Mouse (Mus musculus) intestine, embryonic 16.5 days (tissue): Measurements from ENCODE around the gene A630023A22Rik. TPM values are rescaled to one million over a fixed set of nuclear protein-coding genes. Genes with fewer than 3 reads are reported as not detected.
A peak's percentile ranks its signal among the peaks of the same experiment; 100 is the strongest.

Source experiments
- ATAC-seq: fragments of 200-750 bp; cut with Nextera tagmentation; 2 replicates; pipeline ENCODE4 v1.8.0; 2017; ENCODE audit warnings: moderate TSS enrichment, moderate library complexity
- H3K27ac ChIP-seq: fragments of 300-500 bp; sonication (generic); 2 replicates; pipeline ENCODE4 v1.5.1; 2014; ENCODE audit warnings: mild to moderate bottlenecking, low read length
- H3K27me3 ChIP-seq: fragments of 300-500 bp; sonication (generic); replicated peaks from 2 replicates; pipeline ENCODE4 v1.6.1; 2014; ENCODE audit warnings: low read length, control low read depth, mixed read lengths; ENCODE audit not compliant: control insufficient read depth, insufficient read depth
- H3K36me3 ChIP-seq: fragments of 300-500 bp; sonication (generic); 2 replicates; pipeline ENCODE4 v1.6.1; 2014; ENCODE audit warnings: low read length, control low read depth; ENCODE audit not compliant: control insufficient read depth, insufficient read depth
- H3K4me1 ChIP-seq: fragments of 300-500 bp; sonication (generic); 2 replicates; pipeline ENCODE4 v1.6.1; 2014; ENCODE audit warnings: low read length, control low read depth, mixed read lengths; ENCODE audit not compliant: control insufficient read depth, insufficient read depth
- H3K4me2 ChIP-seq: fragments of 300-500 bp; sonication (generic); 2 replicates; pipeline ENCODE4 v1.6.1; 2014; ENCODE audit warnings: low read depth, low read length, control low read depth
- H3K4me3 ChIP-seq: fragments of 300-500 bp; sonication (generic); 2 replicates; pipeline ENCODE4 v1.5.1; 2014; ENCODE audit warnings: mild to moderate bottlenecking, low read length
- H3K9ac ChIP-seq: fragments of 300-500 bp; sonication (generic); 2 replicates; pipeline ENCODE4 v1.6.1; 2014; ENCODE audit warnings: low read depth, low read length
- H3K9me3 ChIP-seq: fragments of 300-500 bp; sonication (generic); 2 replicates; pipeline ENCODE4 v1.6.1; 2016; ENCODE audit warnings: low read length, control low read depth; ENCODE audit not compliant: control insufficient read depth
- WGBS: fragments of 180-500 bp; shearing (Covaris S2); extraction: QIAGEN DNeasy Blood & Tissue Kit; methylation state at CpG from one replicate; pipeline ENCODE4 v1.1.7; 2014; 5-methylcytosine and 5-hydroxymethylcytosine counted together
- polyA plus RNA-seq: library from polyadenylated mRNA; unstranded; fragments of >200 nt; fragmentation: Nextera tagmentation; extraction: Ambion mirVana; gene quantifications from 2 replicates; pipeline ENCODE4 v1.2.1, GENCODE M21; 2015

A630023A22Rik gene
- polyA plus RNA-seq, 1 experiment from 2014 or later = 0.98 TPM

- no peaks in the 10 kb centered on the region for H3K27me3 ChIP-seq
- H3K9me3 ChIP-seq = no peaks in the 10 kb centered on the region
- no peak overlapping the region for H3K4me3 ChIP-seq
- no peaks in the 10 kb centered on the region for H3K4me1 ChIP-seq
- WGBS = 81% methylated on average over 5 of the region's 5 CpGs
- H3K27ac ChIP-seq = no peak overlapping the region
- ATAC-seq = peak; percentile 81
- no peak overlapping the region for H3K4me2 ChIP-seq
- no peaks in the 10 kb centered on the region for H3K36me3 ChIP-seq
- H3K9ac ChIP-seq = no peak overlapping the region
These were observed 11.1 kb downstream of the A630023A22Rik start for GRCm38 (mm10) chr14:34091475-34091874.

DNA sequence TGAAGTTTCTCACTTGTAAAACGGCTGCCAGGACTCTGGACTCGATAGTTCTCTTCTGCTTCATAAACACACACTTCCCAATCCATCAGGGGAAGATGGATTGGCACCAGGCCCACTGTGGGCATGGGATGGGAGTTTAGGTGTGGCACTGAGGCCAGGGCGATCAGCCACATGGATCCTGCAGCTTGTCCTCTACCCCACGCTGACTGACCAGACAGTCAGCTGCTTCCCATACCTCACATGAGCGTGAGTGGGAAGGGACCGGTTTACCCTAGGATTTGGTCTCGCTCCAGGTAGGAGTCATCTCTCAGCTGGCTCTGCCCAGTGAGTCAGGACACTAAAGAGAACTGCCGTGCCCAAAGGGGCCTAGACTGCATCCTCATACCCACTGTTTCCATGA lies 12.8 kb downstream of the A630023A22Rik start:
- Histone ChIP-seq H3K9me3 (no peaks in the 10 kb centered on the region), H3K4me2 (no peak overlapping the region), H3K4me1 (peaks cover 2% of the 10 kb centered on the region; the same call in 1 of the 2 replicates), H3K4me3 (no peak overlapping the region), H3K27ac (no peak overlapping the region), H3K9ac (no peak overlapping the region), H3K27me3 (no peaks in the 10 kb centered on the region), H3K36me3 (no peaks in the 10 kb centered on the region)
- WGBS = 79% methylated on average over 8 of the region's 8 CpGs
- ATAC-seq = no peak

DNA sequence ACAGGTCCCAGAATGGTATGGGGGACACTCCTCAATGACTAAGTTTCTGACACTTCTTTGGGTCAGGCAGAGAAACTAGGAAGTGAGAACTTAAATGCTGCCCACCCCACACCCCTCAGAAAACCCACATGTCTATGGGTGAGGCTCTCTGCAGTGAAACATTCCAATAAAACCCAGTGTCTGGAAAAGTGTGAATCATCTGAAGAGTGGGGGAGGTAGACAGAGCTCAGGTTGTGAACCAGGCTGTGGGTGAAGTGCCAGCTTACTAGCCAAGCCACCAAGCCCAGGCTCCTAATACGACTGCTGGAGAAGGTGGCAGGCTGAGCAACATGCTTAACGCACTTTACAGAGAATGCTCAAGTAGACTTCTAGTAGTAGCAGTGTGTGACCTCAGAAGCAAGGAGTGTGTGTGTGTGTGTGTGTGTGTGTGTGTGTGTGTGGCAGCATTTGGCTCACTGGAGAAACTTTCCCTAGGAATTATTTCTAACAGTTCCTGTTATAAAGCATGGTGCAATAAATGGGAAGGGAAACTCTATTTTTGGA lies 14.6 kb downstream of the A630023A22Rik start:
- H3K9me3 ChIP-seq = no peaks in the 10 kb centered on the region
- H3K36me3 ChIP-seq = no peaks in the 10 kb centered on the region
- H3K27me3 ChIP-seq = no peaks in the 10 kb centered on the region
- H3K9ac ChIP-seq = no peak overlapping the region
- WGBS = 65% methylated on average over 2 of the region's 2 CpGs
- no peak for ATAC-seq
- no peak overlapping the region for H3K4me2 ChIP-seq
- no peak overlapping the region for H3K4me3 ChIP-seq
- H3K27ac ChIP-seq = no peak overlapping the region
- H3K4me1 ChIP-seq = peaks cover 2% of the 10 kb centered on the region; the same call in 1 of the 2 replicates

DNA sequence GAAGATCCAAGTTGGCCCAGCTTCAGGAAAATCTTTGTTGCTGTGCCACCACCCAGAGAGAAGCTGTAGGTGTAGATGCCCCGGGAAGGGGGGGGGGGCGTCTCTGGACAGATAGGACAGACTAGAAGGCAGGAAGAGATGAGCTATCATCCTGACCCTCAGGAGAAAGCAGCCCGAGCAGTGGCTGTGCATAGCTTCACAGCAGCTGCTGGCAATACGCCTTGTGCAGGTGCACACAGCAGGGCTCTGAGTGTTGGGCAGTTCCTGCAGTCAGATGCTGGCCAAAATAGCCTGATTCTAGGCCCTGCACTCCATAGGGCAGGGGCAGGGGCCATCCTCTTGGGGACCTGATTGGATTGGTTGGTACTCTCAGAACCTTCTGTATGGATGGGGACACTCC lies 15.7 kb downstream of the A630023A22Rik start:
- H3K4me2 ChIP-seq = no peak overlapping the region
- H3K27ac ChIP-seq = no peak overlapping the region
- no peak for ATAC-seq
- H3K4me3 ChIP-seq = no peak overlapping the region
- no peaks in the 10 kb centered on the region for H3K27me3 ChIP-seq
- peaks cover 2% of the 10 kb centered on the region; the same call in 1 of the 2 replicates for H3K4me1 ChIP-seq
- H3K9me3 ChIP-seq = no peaks in the 10 kb centered on the region
- no peak overlapping the region for H3K9ac ChIP-seq
- no peaks in the 10 kb centered on the region for H3K36me3 ChIP-seq
- WGBS = 73% methylated on average over 4 of the region's 4 CpGs

DNA sequence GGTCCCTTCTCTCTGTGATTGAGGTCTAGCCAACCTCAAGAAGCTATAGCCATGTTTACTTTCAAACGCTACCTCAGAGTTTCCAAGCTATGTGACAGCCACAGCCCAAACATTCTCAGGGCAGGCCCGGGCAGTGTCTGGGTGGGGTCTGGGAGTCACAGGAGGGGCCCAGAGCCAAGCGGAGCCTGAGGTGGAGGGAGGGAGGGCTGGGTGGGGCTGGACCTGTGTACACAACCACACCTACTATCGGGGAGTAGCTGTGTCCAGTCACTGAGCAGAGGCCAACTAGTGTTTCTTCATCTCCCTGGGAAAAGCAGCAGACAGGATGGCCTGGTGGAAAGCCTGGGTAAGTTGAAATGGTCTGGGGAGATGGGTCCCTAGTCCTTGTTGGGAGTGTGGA lies 16.8 kb downstream of the A630023A22Rik start, which contains the start of gene Anxa8:
Gene Anxa8, plus strand, starts transcription at position 251 of the 400 bp plus-strand sequence.
- peak; percentile 84 for ATAC-seq

DNA sequence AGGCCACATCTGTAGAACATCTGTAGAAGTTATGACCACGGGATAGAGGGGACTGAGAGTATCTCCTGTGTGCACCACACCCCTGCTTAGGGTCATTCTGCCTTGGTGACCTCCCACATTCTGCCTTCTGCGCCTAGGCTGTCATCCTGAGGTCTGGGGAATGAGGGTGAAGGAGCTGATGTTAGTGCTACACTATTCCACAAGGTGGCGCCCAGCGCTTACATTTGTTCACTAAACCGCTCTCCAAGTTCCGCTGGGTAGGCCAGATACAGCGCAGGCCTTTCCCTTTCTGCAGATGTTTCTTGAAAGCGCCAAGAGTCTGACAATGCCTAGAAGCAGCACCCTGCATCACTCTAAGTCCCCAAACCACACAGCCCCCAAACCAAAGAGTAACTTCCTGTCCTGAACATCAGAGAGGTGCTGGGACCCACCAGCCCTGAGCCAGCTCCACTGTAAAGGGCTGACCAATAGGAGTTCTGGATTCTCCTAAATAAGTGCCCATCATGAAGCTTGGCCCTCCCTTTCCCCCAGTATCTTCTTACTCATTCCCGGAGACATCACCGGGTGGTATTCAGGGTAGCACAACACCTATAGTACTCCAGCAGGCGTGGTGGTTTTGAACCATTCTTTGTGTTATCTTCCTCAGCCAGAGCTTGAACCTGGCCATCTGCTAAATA lies 22.1 kb downstream of the A630023A22Rik start:
- peak; percentile 64 for ATAC-seq
- Histone ChIP-seq H3K4me1 (no peaks in the 10 kb centered on the region; the same call in 1 of the 2 replicates), H3K9me3 (no peaks in the 10 kb centered on the region), H3K4me3 (no peak overlapping the region), H3K36me3 (no peaks in the 10 kb centered on the region), H3K27ac (no peak overlapping the region), H3K4me2 (no peak overlapping the region), H3K27me3 (no peaks in the 10 kb centered on the region), H3K9ac (no peak overlapping the region)
- WGBS = 16% methylated on average over 11 of the region's 11 CpGs

More for the DNA sequence above, 16.8 kb downstream of the A630023A22Rik start, which contains the start of gene Anxa8:
- Histone ChIP-seq H3K4me2 (no peak within 1 kb of the TSS), H3K4me1 (peaks cover 2% of the 10 kb centered on the region; the same call in 1 of the 2 replicates), H3K9me3 (no peaks in the 10 kb centered on the region), H3K4me3 (no peak within 1 kb of the TSS), H3K27me3 (no peaks in the 10 kb centered on the region), H3K27ac (no peak within 1 kb of the TSS), H3K36me3 (no peaks in the 10 kb centered on the region), H3K9ac (no peak within 1 kb of the TSS)
- WGBS = 32% methylated on average over 4 of the region's 4 CpGs

- H3K4me3 ChIP-seq = no peak overlapping the region
- no peaks in the 10 kb centered on the region for H3K27me3 ChIP-seq
- 67% methylated on average over 4 of the region's 4 CpGs for WGBS
- no peak for ATAC-seq
- H3K9me3 ChIP-seq = no peaks in the 10 kb centered on the region
- H3K27ac ChIP-seq = no peak overlapping the region
- no peaks in the 10 kb centered on the region for H3K36me3 ChIP-seq
- H3K9ac ChIP-seq = no peak overlapping the region
- H3K4me2 ChIP-seq = no peak overlapping the region
- H3K4me1 ChIP-seq = peaks cover 5% of the 10 kb centered on the region; the same call in 1 of the 2 replicates
These were observed 24.3 kb downstream of the A630023A22Rik start for GRCm38 (mm10) chr14:34078293-34078692.

DNA sequence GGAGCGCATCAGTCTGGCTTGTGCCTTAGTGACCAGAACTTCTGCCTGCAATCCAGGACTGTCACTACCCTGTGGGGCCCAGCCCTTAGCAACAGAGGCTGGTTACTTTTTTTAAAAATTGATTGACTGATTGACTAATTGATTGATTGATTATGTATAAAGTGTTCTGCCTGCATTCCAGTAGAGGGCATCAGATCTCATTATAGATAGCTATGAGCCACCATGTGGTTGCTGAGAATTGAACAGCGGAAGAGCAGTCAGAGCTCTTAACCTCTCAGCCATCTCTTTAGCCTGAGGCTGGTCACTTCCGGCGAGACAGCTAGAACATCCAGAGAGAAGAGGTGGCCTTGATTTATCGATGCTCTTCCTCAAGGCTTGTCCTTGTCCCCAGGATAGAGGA lies 25.3 kb downstream of the A630023A22Rik start:
- Histone ChIP-seq H3K4me1 (peaks cover 5% of the 10 kb centered on the region; the same call in 1 of the 2 replicates), H3K9me3 (no peaks in the 10 kb centered on the region), H3K27ac (no peak overlapping the region), H3K27me3 (no peaks in the 10 kb centered on the region), H3K9ac (no peak overlapping the region), H3K4me2 (no peak overlapping the region), H3K36me3 (no peaks in the 10 kb centered on the region), H3K4me3 (no peak overlapping the region)
- ATAC-seq = no peak
- 70% methylated on average over 5 of the region's 5 CpGs for WGBS

- no peak for ATAC-seq
- H3K36me3 ChIP-seq = no peaks in the 10 kb centered on the region
- 45% methylated on average over 4 of the region's 4 CpGs for WGBS
- H3K27me3 ChIP-seq = no peaks in the 10 kb centered on the region
- no peaks in the 10 kb centered on the region for H3K9me3 ChIP-seq
- no peak overlapping the region for H3K27ac ChIP-seq
- H3K4me1 ChIP-seq = peaks cover 5% of the 10 kb centered on the region; the same call in 1 of the 2 replicates
- H3K4me2 ChIP-seq = no peak overlapping the region
- H3K4me3 ChIP-seq = no peak overlapping the region
- H3K9ac ChIP-seq = no peak overlapping the region
These were observed 27.2 kb downstream of the A630023A22Rik start for GRCm38 (mm10) chr14:34075346-34075745.
